Mouse (Mus musculus): Measurements from ENCODE around the gene Olfr432. TPM values are rescaled to one million over a fixed set of nuclear protein-coding genes. Genes with fewer than 3 reads are reported as not detected.

Gene Olfr432
- polyA plus RNA-seq, 1 experiment from 2014 or later: not detected

DNA sequence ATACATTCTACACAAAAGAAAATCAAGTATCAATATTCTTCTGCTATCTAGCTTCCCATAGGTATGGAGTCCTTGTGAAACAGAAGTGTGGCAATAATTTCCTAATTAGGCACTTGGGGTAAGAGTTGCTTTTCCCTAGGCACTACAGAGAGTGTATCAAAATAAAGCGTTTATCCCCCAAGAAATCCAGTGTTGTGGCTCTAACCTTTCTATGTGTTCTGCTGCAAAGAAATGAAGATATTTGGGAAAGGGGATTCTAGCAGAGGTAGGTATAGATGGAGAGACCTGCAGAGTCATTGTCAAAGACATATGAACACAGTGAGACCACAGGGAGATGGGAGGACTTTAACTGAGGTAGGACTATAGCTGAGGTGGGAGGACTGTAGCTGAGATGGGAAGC, 47.6 kb downstream of the Olfr432 start, which contains the start of gene Olfr427:
Gene Olfr427, plus strand, starts transcription at position 301 of the 400 bp plus-strand sequence.
- WGBS: 88% methylated on average over 1 of the region's 1 CpGs
- Histone ChIP-seq H3K4me1 (replicated peaks; ENCODE audit: control insufficient read depth, insufficient read depth) (no peaks in the 10 kb centered on the region), H3K4me3 (ENCODE audit: low read depth, low read length) (no peak within 1 kb of the TSS), H3K4me2 (replicated peaks; ENCODE audit: low read depth) (no peak within 1 kb of the TSS), H3K9me3 (ENCODE audit: control insufficient read depth, low read length) (no peaks in the 10 kb centered on the region), H3K9ac (ENCODE audit: low read length) (no peak within 1 kb of the TSS), H3K27ac (replicated peaks) (no peak within 1 kb of the TSS), H3K27me3 (ENCODE audit: control insufficient read depth, insufficient read depth, low read length) (no peaks in the 10 kb centered on the region), H3K36me3 (ENCODE audit: control insufficient read depth, insufficient read depth, low read length) (no peaks in the 10 kb centered on the region)
- TF ChIP-seq EP300 (optimal IDR thresholded peaks at IDR 0.05): no peak
- no peak for TF ChIP-seq CTCF (IDR thresholded peaks at IDR 0.05; ENCODE audit: low read depth)
- DNase-seq (ENCODE audit: low spot score) (no peak), ATAC-seq (ENCODE audit: low FRiP score, low TSS enrichment) (no peak)

GRCm38 (mm10) chr1:174103735-174104134, 54.7 kb downstream of the Olfr432 start:
- no peak for DNase-seq (ENCODE audit: low spot score)
- 52% methylated on average over 2 of the region's 2 CpGs for WGBS

More at GRCm38 (mm10) chr1:174103735-174104134, 54.7 kb downstream of the Olfr432 start:
- ATAC-seq (ENCODE audit: low FRiP score, low TSS enrichment): no peak
- TF ChIP-seq EP300 (optimal IDR thresholded peaks at IDR 0.05) (no peak), CTCF (IDR thresholded peaks at IDR 0.05; ENCODE audit: low read depth) (peak; percentile 60)
- Histone ChIP-seq H3K9me3 (ENCODE audit: control insufficient read depth, low read length) (no peaks in the 10 kb centered on the region), H3K27ac (replicated peaks) (no peak overlapping the region), H3K4me2 (replicated peaks; ENCODE audit: low read depth) (no peak overlapping the region), H3K36me3 (ENCODE audit: control insufficient read depth, insufficient read depth, low read length) (no peaks in the 10 kb centered on the region), H3K27me3 (ENCODE audit: control insufficient read depth, insufficient read depth, low read length) (no peaks in the 10 kb centered on the region), H3K4me3 (ENCODE audit: low read depth, low read length) (no peak overlapping the region), H3K9ac (ENCODE audit: low read length) (no peak overlapping the region), H3K4me1 (replicated peaks; ENCODE audit: control insufficient read depth, insufficient read depth) (no peaks in the 10 kb centered on the region)

Other genes starting within 250 kb of the Olfr432 start
- gene Ifi211, start 136.2 kb upstream of the Olfr432 start, polyA plus RNA-seq (2015; fragmentation: Nextera tagmentation; extraction: Ambion mirVana): 1.4 TPM in 2 replicates
- gene Mndal, start 106.7 kb upstream of the Olfr432 start, polyA plus RNA-seq (2015; fragmentation: Nextera tagmentation; extraction: Ambion mirVana): 3.8 and 4.0 TPM in 2 replicates
- 1.6 and 2.0 TPM in 2 replicates for gene Ifi203, start 106.5 kb upstream of the Olfr432 start, polyA plus RNA-seq (2015; fragmentation: Nextera tagmentation; extraction: Ambion mirVana)
- 0.19 and 0.51 TPM in 2 replicates for gene Ifi202b, start 66.5 kb upstream of the Olfr432 start, polyA plus RNA-seq (2015; fragmentation: Nextera tagmentation; extraction: Ambion mirVana)
- 0.33 and 0.50 TPM in 2 replicates for gene Ifi205, start 17.4 kb upstream of the Olfr432 start, polyA plus RNA-seq (2015; fragmentation: Nextera tagmentation; extraction: Ambion mirVana)
- gene Olfr433, start 8.5 kb upstream of the Olfr432 start, polyA plus RNA-seq (2015; fragmentation: Nextera tagmentation; extraction: Ambion mirVana): not detected in 2 replicates
- gene Olfr430, start 17.4 kb downstream of the Olfr432 start, polyA plus RNA-seq (2015; fragmentation: Nextera tagmentation; extraction: Ambion mirVana): not detected in 2 replicates
- not detected in 2 replicates for gene Olfr429, start 35.1 kb downstream of the Olfr432 start, polyA plus RNA-seq (2015; fragmentation: Nextera tagmentation; extraction: Ambion mirVana)
- not detected in 2 replicates for gene Olfr427, start 47.7 kb downstream of the Olfr432 start, polyA plus RNA-seq (2015; fragmentation: Nextera tagmentation; extraction: Ambion mirVana)
- gene Olfr231, start 72.0 kb downstream of the Olfr432 start, polyA plus RNA-seq (2015; fragmentation: Nextera tagmentation; extraction: Ambion mirVana): not detected in 2 replicates
- gene Olfr424, start 82.3 kb downstream of the Olfr432 start, polyA plus RNA-seq (2015; fragmentation: Nextera tagmentation; extraction: Ambion mirVana): 0.11 TPM in 1 of 2 replicates, not detected in the other
- not detected in 2 replicates for gene Olfr420, start 106.4 kb downstream of the Olfr432 start, polyA plus RNA-seq (2015; fragmentation: Nextera tagmentation; extraction: Ambion mirVana)
- gene Spta1, start 123.6 kb downstream of the Olfr432 start, polyA plus RNA-seq (2015; fragmentation: Nextera tagmentation; extraction: Ambion mirVana): 0.02 TPM in 2 replicates
- gene Olfr419, start 202.9 kb downstream of the Olfr432 start, polyA plus RNA-seq (2015; fragmentation: Nextera tagmentation; extraction: Ambion mirVana): not detected in 2 replicates

Data from stomach, postnatal 0 days (tissue).